Mouse (Mus musculus): ENCODE data around the gene Acot8.

GRCm38 (mm10) chr2:164762593-164762992, 42.1 kb downstream of the Acot8 start:
- TF ChIP-seq CTCF (IDR thresholded peaks at IDR 0.05; ENCODE audit: control insufficient read depth, insufficient read depth, low read length) (no peak), POLR2A (IDR thresholded peaks at IDR 0.05; ENCODE audit: borderline replicate concordance, control insufficient read depth, low read depth, low read length) (no peak)
